Mouse (Mus musculus) thymus, adult 2 months (tissue): ENCODE results near the gene Mdc1.

Experiments
- CTCF ChIP-seq: fragments of 200-500 bp; IDR thresholded peaks from 2 replicates; pipeline ENCODE4 v1.5.1; 2012; ENCODE audit warnings: mild to moderate bottlenecking, control low read depth, low read length, moderate library complexity, borderline replicate concordance; ENCODE audit not compliant: control insufficient read depth, poor library complexity, insufficient read depth; ENCODE audit errors: extremely low read depth
- POLR2A ChIP-seq: fragments of 200-500 bp; IDR thresholded peaks from 2 replicates; pipeline ENCODE4 v1.6.1; 2012; ENCODE audit warnings: mild to moderate bottlenecking, low read length, control low read depth, moderate library complexity; ENCODE audit not compliant: control insufficient read depth, poor library complexity, insufficient read depth; ENCODE audit errors: extremely low read depth

- TF ChIP-seq CTCF, result no peak
- TF ChIP-seq POLR2A, result no peak
These were observed 62.7 kb downstream of the Mdc1 start for GRCm38 (mm10) chr17:35903992-35904355.
